Mouse (Mus musculus): Measurements from ENCODE around the gene Ackr2. TPM values are rescaled to one million over a fixed set of nuclear protein-coding genes. Genes with fewer than 3 reads are reported as not detected.

The Ackr2 gene
- total RNA-seq (2021) = 1 to 10 TPM; 2.4 to 2.5 TPM

DNA sequence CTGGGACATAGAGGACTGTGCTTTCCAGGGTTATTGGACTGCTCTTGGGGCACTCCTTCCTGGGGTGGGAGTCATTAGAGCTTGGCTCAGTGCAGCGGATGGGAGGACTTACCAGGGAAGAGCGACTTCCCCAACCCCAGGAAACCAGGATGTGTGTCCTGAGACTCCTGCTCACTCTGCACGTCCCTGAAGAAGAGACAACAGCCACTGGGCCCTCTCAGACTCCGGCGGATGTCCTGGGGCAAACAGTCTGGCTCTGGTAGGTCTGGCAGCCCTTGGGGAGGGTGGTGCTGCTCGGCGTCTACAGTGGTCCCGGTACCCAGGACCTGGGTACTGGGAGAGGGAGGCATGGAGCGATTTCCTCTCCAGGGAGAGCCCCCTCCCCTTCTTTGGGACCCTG lies at the start of gene Ackr2:
TSS of gene Ackr2 (plus strand) at position 111 of the 400 bp plus-strand sequence.
- no peak for DNase-seq (ENCODE audit: extremely low spot score in 1 of 2, low spot score in 1 of 2)

DNA sequence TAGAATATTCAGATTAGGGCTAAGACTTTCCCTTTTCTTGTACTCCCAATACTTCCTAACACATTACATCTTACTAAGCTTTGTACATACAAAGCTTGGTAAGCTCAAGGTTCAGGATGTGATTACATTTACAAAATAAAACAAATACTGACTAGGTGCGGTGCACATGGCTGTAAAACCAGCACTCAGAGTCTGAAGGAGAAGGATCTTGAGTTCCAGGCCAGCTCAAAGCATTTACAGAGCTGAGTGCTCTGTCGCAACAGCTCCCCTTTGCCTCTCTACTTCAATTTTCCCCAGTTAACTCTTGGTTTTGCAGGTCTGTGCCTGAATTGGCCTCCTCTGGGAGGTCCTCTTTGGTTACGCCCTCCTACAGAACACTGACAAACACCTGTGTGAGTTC lies 43.9 kb upstream of the Ackr2 start:
- no peak for DNase-seq (ENCODE audit: extremely low spot score in 1 of 2, low spot score in 1 of 2)

DNA sequence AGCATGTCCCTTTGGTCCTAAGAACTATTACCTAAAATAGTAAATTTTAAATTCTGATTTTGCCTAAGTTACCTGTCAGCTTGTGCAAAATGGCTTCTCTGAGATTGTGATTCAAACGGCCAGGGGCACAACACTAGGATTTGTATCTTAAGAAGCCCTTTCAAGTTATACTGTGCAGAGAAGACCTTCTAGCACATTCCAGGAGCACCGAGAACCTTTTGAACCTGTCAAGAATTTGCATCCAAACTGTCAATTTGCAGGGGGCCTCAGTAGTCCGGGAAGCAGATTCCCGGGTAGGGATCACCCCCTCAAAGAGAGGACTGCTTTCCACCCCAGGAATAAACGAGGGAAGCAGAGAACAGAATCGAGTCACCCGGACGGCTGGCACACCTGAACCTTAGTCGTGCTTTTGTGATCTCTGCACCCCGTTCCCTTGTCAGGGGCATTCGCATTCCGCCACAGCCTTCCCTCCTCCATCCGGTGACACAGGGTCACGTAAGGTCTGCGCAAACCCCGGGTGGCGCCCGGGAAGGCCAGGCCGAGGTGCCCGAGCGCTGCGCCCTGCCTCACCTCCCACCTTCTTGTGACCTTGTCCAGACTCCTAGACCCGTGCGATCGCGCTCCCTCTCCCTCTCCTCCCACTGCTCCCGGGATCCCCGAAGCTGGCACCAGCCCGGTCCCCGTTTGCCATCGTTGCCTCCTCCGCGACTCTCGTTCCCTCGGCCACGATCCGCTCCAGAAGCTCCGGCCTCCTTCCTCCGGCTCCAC lies 41.3 kb upstream of the Ackr2 start:
- DNase-seq (ENCODE audit: extremely low spot score in 1 of 2, low spot score in 1 of 2) = no peak

DNA sequence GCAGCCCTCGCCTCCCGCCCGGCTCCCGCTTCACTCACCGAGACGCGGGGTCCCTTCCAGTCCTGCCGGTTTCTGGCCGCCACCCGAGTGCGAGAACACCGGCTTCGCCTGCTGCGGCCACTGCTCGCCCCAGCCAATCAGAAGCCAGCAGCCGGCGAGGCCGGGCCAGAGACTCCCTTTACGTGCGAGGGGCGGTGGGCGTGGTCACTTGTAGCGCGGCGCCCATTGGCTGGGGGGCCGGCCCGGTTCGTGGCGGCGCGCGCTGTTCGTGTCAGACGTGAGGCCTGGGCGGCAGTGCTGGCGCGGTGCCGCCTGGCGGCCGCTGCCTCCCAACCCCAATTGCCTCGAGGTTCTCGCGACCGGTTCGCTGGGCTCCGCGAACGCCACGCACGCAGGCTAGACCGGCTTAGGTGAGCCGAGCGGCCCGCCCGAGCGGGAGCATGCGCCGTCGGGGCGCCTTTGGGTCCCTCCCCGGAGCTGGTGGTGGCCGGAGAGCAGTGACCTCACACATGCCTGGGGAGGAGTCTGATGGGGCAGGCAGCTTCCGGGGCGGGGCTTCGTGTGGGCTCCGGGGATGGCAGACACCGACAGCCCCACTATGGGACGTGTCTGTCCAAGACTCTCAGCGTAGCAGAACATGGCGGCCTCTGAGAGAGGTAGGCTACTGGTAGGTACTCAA lies 40.5 kb upstream of the Ackr2 start:
- peak; percentile 93 to 97 for DNase-seq (ENCODE audit: extremely low spot score in 1 of 2, low spot score in 1 of 2)

DNA sequence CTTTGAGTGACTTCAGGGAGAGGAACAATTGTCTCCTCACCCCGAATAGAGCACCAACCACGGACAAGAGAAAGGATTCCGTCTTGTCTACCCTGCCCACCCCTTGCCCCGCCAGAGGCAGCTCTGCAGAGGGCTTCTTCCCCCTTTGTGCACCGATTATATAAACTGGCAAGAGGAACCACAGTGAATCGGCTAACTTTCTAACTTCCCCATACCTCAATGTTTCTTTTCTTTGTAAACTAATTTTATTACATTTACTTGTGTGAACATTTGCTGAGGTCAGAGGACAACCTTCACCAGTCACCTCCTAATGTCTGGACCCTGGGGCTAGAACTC lies 40.0 kb upstream of the Ackr2 start, which contains the start of gene Higd1a:
TSS of gene Higd1a (minus strand) at position 210 of the 336 bp plus-strand sequence.
- no peak for DNase-seq (ENCODE audit: extremely low spot score in 1 of 2, low spot score in 1 of 2)

DNA sequence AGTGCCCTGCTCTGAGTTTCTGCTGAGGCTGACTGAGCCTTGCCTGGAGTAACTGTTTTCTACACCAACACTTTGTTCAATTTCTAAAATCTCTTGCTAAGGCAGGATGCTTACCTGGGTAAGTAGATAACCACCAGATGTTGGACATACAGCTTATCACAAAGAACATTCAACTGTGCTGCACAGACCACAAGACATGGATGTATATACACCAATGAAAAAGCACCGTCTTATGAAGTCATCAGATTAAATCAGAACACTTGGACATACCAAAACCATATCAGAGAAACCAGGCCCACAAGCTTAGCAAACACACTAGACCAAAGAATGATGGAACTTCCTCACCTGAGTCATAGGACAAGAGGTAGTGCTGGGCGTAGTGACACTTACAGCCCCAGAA lies 38.8 kb upstream of the Ackr2 start:
- no peak for DNase-seq (ENCODE audit: extremely low spot score in 1 of 2, low spot score in 1 of 2)

DNA sequence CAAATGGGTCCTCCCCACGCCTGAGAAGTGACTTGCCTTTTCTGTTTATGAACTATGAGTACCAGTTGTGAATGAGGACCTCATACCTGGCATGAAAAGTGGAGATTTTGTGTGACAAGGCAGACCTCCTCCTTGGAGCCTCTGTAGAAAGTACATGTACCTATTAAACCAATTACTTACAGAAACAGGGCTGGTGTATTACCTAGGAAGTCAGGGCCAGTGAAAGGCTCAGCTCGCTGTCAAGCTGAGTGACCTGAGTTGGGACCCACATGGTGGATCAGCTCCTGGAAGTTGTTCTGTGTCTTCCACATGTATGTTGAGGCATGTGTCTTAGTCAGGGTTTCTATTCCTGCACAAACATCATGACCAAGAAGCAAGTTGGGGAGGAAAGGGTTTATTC lies 37.2 kb upstream of the Ackr2 start:
- DNase-seq (ENCODE audit: extremely low spot score in 1 of 2, low spot score in 1 of 2) = no peak

DNA sequence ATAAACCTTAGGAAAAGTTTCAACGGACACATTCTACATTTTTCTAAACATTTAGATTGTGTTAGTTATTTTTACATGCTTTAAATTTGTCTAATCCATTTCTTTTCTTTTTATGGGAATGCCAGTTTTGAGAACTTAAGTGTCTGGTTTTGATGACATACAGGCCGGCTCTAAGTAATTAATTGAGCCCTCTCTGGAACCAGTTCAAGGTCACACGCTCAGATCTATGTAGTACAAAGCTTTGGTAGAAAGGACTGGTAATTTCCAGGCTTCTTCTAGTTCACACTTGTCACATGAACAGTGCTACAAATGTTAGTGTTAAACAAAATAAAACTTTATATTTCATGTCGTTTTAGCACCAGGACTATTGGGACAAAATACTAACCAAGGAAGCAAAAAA lies 33.3 kb upstream of the Ackr2 start:
- DNase-seq (ENCODE audit: extremely low spot score in 1 of 2, low spot score in 1 of 2) = no peak

DNA sequence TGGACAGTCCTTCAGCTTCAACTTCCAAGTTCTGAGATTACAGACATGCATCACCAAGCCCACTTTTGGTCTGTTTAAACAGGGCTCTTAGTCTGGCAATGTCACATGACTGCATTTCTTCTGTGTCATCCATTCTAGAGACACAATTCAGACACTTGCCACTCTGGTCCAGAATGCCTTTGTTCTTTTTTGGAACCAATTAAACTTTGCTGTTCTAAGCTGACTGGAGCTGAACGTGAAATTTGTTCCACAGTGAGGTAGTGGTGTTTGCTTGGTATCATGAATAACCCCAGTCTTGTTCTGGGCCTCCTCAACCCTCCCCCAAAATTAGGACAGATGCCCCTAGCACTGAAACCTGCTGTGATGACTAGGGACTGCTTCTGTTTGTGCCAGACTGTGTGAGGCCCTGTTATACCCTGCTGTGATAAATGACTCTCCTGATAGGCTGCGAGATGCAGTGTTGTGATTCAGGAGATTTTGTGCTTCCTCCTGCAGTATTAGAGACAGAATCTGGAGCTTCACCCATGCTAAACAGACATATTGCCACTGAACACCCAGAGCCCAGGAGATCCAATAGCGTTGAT lies 32.6 kb upstream of the Ackr2 start:
- DNase-seq (ENCODE audit: extremely low spot score in 1 of 2, low spot score in 1 of 2) = no peak

DNA sequence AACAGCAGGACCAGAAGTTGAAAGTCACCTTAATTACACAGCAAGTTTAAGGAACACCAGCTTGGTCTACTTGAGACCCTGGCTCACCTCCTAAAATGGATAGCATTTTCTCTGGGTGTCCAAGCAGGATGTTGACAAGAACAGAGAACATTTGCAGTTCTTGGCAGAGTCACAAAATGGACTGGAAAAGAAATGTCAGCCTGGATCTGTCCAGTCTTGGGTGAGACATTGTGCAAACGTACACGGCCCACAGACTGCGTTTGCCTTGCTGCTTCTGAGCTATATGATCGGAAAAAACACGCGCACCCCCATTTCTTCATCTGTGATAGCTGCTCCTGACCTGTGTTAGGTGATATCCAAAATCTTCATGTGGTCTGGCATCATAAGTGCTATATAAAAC lies 30.5 kb upstream of the Ackr2 start:
- DNase-seq (ENCODE audit: extremely low spot score in 1 of 2, low spot score in 1 of 2) = no peak

DNA sequence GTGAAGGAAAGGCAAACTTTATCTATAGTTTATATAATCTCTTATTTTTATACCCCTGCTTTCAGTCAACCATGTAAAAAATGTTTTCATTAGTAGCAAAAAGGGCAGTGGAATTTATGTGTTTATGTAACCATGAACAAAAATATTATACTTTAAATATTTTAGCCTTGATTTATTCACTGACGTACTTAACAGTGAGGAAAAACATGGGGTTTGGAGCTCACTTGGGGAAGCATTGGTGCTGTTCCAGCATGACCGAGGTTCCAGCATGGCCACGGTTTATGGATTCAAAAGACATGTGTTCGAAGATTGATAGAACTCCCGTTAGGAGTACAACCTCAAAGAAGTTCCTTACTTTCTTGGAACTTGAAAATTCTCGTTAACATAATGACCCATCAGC lies 29.9 kb upstream of the Ackr2 start:
- DNase-seq (ENCODE audit: extremely low spot score in 1 of 2, low spot score in 1 of 2) = no peak

DNA sequence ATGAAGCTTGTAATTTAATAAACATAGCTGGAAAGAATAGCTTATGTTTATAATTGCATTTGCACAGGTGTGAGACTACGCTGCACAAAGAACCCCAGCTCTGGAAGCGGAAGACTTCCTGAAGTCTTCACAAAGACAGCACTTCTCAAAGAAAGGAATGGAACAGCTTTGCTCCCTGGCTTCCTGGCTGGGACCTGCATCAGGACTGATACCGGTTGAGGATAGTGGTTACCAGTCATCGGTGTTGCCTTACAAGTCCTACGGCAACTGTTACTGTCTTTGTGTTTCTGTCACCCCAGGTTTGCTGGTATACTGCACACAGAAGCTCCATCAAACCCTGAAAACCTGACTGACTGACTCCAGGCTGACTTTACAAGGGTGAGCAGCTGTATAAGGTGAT lies 28.7 kb upstream of the Ackr2 start:
- DNase-seq (ENCODE audit: extremely low spot score in 1 of 2, low spot score in 1 of 2) = no peak

DNA sequence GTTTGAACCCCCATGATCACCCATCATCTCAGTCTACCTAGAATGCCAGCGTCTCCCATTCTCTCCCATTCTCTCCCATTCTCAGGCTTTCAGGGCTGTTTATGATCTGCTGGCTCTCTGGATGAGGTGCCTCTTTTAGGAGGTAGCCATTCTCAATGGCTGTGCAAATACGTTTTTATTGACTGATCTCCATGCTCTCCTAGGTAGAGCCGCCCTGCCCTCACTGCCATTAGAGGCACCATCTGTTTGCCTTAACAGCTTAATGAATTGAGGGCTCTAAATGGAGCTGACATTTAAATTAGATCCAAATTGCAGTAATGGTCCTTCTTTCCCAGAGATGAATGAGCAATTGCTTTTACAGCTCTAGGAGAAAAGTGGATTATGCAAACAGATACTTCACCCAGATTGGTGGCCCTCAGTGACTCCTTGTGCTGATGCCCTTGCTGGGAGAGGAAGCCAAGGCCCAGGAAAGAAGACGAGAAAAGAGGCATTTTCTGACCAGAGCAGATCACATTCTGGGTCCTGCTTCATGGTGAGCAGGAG lies 28.1 kb upstream of the Ackr2 start:
- no peak for DNase-seq (ENCODE audit: extremely low spot score in 1 of 2, low spot score in 1 of 2)

DNA sequence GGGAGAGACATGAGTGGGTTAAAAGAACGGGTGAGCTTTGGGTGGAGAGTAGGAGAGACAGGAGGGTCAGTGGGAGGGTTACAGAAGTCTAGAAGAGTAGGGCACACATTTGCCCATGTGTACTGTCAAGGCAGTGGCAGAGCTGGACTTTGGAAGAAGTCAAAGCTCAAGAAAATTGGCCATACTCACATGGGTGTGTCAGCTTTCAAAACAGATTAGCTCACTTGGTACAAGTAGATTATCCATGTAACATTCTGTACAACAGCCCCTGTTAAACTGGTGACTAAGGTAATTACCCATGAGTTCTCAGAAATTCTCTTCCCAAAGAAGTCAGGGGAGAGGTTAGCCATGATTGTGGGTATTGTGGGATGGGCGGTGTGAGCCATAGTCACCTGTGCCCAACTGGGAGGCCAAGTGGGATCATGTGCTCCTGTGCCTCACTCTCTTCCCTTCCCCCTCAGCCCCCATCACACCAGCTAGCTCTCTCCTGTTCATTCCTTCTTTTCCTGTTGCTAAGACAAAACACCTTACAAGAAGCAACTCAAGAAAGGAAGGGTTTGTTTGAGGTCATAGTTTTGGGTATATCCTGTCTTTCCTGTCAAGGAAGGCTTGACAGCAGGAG lies 26.0 kb upstream of the Ackr2 start:
- DNase-seq (ENCODE audit: extremely low spot score in 1 of 2, low spot score in 1 of 2) = no peak

DNA sequence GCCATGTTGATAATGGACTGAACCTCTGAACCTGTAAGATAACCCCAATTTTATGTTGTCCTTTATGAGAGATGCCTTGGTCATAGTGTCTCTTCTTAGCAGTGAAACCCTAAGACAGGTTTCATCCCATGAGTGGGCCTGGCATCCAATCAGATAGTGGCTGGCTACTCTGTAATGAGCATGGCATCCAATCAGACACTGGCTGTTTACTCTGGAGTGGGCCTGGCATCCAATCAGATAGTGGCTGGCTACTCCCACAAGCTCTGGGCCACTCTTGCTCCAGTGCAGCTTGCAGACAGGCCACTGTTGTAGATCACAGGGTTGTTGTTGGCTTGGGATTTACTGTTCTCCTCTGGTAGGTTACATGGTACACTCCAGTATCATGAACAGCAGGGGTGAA lies 24.6 kb upstream of the Ackr2 start:
- no peak for DNase-seq (ENCODE audit: extremely low spot score in 1 of 2, low spot score in 1 of 2)

DNA sequence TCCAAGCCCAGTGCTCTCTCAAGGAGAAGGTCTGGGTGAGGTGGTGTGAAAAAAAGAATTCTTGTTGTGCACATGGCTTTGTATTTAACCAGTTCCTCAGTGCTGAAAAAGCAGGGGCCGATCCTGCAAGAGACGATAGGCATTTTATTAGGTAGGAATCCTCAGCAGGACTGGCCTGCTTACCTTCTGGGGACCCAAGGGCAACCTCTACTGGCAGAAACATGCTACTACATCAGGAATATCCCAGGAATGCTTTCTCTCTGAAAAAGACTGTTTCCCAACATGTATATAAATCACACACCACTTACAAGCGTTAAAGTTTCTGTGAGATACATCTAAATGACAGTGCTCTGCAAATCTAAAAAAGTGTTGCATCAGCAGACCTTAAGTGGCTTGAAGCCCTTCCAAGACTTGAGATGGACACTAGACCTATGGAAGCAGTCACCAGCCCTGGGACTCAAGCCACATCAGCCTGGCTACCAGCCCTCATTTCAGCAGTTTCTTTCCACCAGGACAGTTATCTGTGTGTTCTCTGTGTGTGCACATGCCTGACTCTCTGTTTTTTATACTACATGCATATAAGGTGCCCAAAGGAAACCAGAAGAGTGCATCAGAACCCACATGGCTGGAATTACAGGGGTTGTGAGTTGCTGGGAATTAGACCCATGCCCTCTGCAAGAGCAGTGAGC lies 21.0 kb upstream of the Ackr2 start:
- DNase-seq (ENCODE audit: extremely low spot score in 1 of 2, low spot score in 1 of 2) = peak; percentile 32 to 66

DNA sequence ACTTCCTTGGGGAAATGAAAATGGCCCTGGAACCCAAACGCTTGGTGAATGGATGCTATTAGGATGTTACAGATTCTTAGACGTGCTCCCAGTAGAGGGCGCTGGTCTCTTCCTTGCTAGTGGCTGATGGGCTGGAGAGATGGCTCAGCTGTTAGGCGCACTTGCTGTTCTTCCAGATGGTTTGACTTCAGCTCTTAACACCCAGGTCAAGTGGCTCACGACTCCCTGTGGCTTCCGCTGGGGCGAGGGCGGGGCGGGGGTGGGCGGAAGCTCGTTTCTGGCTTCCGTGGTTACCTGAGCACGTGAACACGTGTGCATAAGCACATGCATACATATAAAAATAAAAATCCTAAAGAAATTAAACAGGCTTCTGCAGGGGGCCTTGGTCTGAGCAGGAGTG lies 17.3 kb upstream of the Ackr2 start:
- peak; percentile 43 to 82 for DNase-seq (ENCODE audit: extremely low spot score in 1 of 2, low spot score in 1 of 2)

DNA sequence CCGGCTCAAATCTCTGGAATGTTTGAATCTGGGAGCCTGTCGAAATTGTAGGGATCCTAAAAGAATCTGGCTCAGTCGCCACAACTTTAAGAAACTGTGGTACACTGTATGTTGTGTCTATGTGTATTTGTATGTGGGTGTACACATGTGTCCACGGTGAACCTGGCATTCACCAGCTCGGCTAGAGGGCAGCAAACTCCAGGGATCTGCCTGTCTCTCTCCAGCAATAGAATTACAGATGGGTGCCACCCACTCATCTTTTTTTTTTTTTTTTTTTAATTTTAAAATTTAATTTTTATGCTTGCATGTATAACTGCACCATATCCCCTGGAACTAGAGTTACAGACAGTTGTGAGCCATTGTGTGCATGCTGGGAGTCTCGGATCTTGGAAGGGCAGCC lies 16.9 kb upstream of the Ackr2 start:
- peak in 1 of 2 experiments; percentile 31 for DNase-seq (ENCODE audit: extremely low spot score in 1 of 2, low spot score in 1 of 2)

DNA sequence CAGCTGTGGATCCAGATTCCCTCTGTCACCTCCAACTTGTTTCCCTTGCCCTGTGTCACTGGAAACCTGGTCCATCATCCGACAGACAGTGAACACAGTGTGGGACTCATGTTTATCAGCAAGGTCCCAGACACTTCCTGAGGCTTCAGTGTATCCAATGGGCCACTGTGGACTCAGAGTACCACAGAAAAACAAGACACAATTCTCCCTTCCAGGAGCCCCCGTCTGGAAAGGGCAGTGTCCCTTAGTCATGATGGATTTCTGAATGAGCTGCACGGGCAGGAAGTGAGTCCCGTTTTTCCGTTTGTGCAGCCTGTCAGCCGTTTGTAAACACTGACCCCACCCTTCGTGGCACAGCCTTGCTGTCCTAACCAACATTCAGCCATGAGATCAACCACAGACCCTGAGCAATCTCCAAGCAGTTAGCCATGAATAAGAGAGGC lies 16.1 kb upstream of the Ackr2 start:
- no peak for DNase-seq (ENCODE audit: extremely low spot score in 1 of 2, low spot score in 1 of 2)

DNA sequence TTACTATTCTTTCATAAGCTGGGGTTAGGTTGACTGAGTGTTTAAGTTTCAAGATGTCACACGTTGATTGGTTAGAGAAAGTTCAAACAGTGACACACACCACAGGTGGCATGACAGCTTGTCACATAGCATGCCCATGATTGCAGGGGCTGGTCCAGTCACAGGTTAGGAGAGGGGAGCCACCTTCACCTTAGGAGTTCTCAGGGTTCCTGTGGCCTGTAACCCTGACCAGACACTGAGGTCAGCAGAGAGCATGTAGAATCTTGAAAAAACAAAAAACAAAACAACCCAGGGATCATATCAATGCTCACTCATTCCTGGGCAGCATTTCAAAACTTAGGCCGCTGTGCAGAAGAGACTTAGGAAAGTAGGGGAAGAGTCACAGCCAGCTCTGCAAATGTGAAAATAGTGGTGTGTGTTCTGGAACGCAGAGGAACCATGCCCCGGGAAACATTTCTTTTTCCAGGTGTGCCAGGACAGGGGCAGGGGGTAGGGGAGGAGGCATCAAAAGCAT lies 8.2 kb upstream of the Ackr2 start:
- no peak for DNase-seq (ENCODE audit: extremely low spot score in 1 of 2, low spot score in 1 of 2)

Measured in layer of hippocampus, postnatal 25 days (tissue).